Comparison of ENCODE assay signal across 17 mouse cellular contexts in the genomic region with DNA sequence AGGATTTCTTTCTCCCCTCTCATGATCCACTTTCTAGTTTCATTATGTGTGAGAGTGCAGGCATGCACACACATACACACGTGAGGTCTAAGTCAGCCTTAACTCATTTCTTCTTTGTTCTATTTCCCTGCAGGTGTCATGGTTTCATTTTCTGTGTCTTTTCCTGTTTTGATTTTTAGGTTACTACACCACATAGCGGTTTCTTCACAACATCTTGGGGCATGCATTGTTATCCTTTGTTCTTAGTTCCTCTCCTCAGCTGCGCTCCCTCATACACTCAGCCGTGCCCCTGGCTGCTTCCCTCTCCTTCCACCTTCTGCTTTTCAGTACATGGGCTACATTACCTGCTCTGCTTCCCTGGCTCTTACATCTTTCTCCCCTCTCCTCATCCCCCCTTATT.
A peak's percentile ranks its signal among the peaks of the same experiment; 100 is the strongest.
DNase-seq lines count a peak whose midpoint lies in the region; ATAC-seq lines count a peak whose summit lies in the region.
"Had no signal": no experiment of that assay in that cellular context is flagged by ENCODE, and none has a peak within 500 bp of the region (broad histone marks: within the 10 kb centered on the region; RNA-seq: fewer than 3 reads in every experiment).

No protein-coding gene starts in this region.

- DNase-seq in T-cell, adult 2 months (ENCODE audit: low spot score) = peak; percentile 31
- DNase-seq in induced T-regulatory cell, adult 2 months (ENCODE audit: low read depth) = peak; percentile 70
- peak; percentile 37 to 52 for DNase-seq in thymus, adult 18-20 months
- DNase-seq in thymus, postnatal 4 days = peak; percentile 55
- no peak for DNase-seq in hindbrain, embryonic 11.5 days (ENCODE audit: low spot score)
- no peak for DNase-seq in left cerebral cortex, postnatal 4 days
- no peak for DNase-seq in kidney, adult 9 months
- DNase-seq: adrenal gland, postnatal 10 days; cerebellum, postnatal 36 days; gastrocnemius, postnatal 14 days; kidney, adult 8-10 months; kidney, postnatal 36 days; lung, adult 18-20 months had no signal

- H3K4me1 ChIP-seq in hindbrain, embryonic 11.5 days (replicated peaks; ENCODE audit: control insufficient read depth, insufficient read depth, low read length) = no peaks in the 10 kb centered on the region
- H3K4me1 ChIP-seq: embryonic facial prominence, embryonic 10.5 days; heart, embryonic 10.5 days; hindbrain, embryonic 12.5 days had no signal

- H3K4me2 ChIP-seq in hindbrain, embryonic 11.5 days (replicated peaks; ENCODE audit: low read depth, low read length) = no peak overlapping the region
- H3K4me2 ChIP-seq: hindbrain, embryonic 12.5 days; liver, embryonic 11.5 days had no signal

- no peak overlapping the region for H3K9ac ChIP-seq in hindbrain, embryonic 11.5 days (ENCODE audit: low read depth, low read length)
- H3K9ac ChIP-seq: hindbrain, embryonic 12.5 days had no signal

- no peaks in the 10 kb centered on the region for H3K9me3 ChIP-seq in hindbrain, embryonic 11.5 days (ENCODE audit: control insufficient read depth, low read length)
- H3K9me3 ChIP-seq: embryonic facial prominence, embryonic 10.5 days; heart, embryonic 10.5 days; hindbrain, embryonic 12.5 days had no signal

- WGBS in hindbrain, embryonic 11.5 days = 87% methylated on average over 4 of the region's 4 CpGs

- ATAC-seq in hindbrain, embryonic 11.5 days (ENCODE audit: low FRiP score) = no peak

- H3K27me3 ChIP-seq in hindbrain, embryonic 11.5 days (ENCODE audit: control insufficient read depth, insufficient read depth, low read length) = no peaks in the 10 kb centered on the region
- H3K27me3 ChIP-seq: hindbrain, embryonic 12.5 days had no signal

- H3K27ac ChIP-seq in hindbrain, embryonic 11.5 days (ENCODE audit: low read depth, low read length) = no peak overlapping the region
- H3K27ac ChIP-seq: embryonic facial prominence, embryonic 10.5 days; heart, embryonic 10.5 days; hindbrain, embryonic 12.5 days had no signal

- H3K36me3 ChIP-seq in hindbrain, embryonic 11.5 days (ENCODE audit: control insufficient read depth, insufficient read depth, low read length) = no peaks in the 10 kb centered on the region

- H3K4me3 ChIP-seq in hindbrain, embryonic 11.5 days (ENCODE audit: low read depth, low read length) = no peak overlapping the region
- H3K4me3 ChIP-seq: embryonic facial prominence, embryonic 10.5 days; heart, embryonic 10.5 days; hindbrain, embryonic 12.5 days had no signal

- intact Hi-C loops in left cerebral cortex, postnatal 4 days (cut with DNase I) = no loop called here

Comparison
In these comparisons a context has a peak if more than half of its experiments do, and no peak if none do; other contexts are left out.
1. DNase-seq: peak in T-cell, adult 2 months (single experiment), induced T-regulatory cell, adult 2 months (single experiment), thymus, adult 18-20 months (2 of 2) and thymus, postnatal 4 days (single experiment); none in hindbrain, embryonic 11.5 days (single experiment), left cerebral cortex, postnatal 4 days (single experiment) and kidney, adult 9 months (single experiment).